Mouse (Mus musculus) ES-E14 (cell line): ENCODE measurements around the gene Wdr20. TPM values are rescaled to one million over a fixed set of nuclear protein-coding genes. Genes with fewer than 3 reads are reported as not detected.

ENCODE experiments used
- DNase-seq: peaks from one replicate; pipeline ENCODE4 v3.0.0-alpha.2; 2013; ENCODE audit warnings: low read depth, low spot score
- H3K27ac ChIP-seq: 2 replicates; pipeline ENCODE4 v1.5.1; 2012; ENCODE audit warnings: low read depth, mild to moderate bottlenecking, low read length, moderate library complexity, mixed read lengths; ENCODE audit not compliant: poor library complexity, insufficient read depth, severe bottlenecking
- H3K36me3 ChIP-seq: 2 replicates; pipeline ENCODE4 v1.6.1; 2012; ENCODE audit warnings: mild to moderate bottlenecking, low read length, moderate library complexity, mixed read lengths; ENCODE audit not compliant: control insufficient read depth, poor library complexity, insufficient read depth, severe bottlenecking
- H3K4me1 ChIP-seq, 2 experiments: fragments of 150-350 bp in 1 of 2; sonication (generic) in 1 of 2; 2 replicates each; pipeline ENCODE4 v1.6.1; 2012; ENCODE audit warnings: low read length in 2 of 2, mild to moderate bottlenecking in 1 of 2, mixed read lengths in 1 of 2; ENCODE audit not compliant: control insufficient read depth in 2 of 2, insufficient read depth in 2 of 2, poor library complexity in 1 of 2
- H3K4me3 ChIP-seq, 2 experiments: fragments of 150-350 bp in 1 of 2; sonication (generic) in 1 of 2; 2 replicates each; pipeline ENCODE4 v1.5.1; 2012; ENCODE audit warnings: low read length in 2 of 2, low read depth in 1 of 2, mild to moderate bottlenecking in 1 of 2, mixed read lengths in 1 of 2; ENCODE audit not compliant: insufficient read depth in 1 of 2, poor library complexity in 1 of 2, severe bottlenecking in 1 of 2
- H3K9ac ChIP-seq: 2 replicates; pipeline ENCODE4 v1.6.1; 2012; ENCODE audit warnings: low read depth, mild to moderate bottlenecking, low read length, mixed read lengths; ENCODE audit not compliant: poor library complexity, insufficient read depth, severe bottlenecking
- H3K9me3 ChIP-seq: fragments of 150-350 bp; sonication (generic); 2 replicates; pipeline ENCODE4 v1.6.1; 2012; ENCODE audit warnings: low read depth, mild to moderate bottlenecking, low read length; ENCODE audit not compliant: control insufficient read depth, insufficient read depth
- CHD2 ChIP-seq: IDR thresholded peaks from 2 replicates; pipeline ENCODE4 v1.6.1; 2014; ENCODE audit warnings: mild to moderate bottlenecking, low read depth, low read length, inconsistent platforms
- HCFC1 ChIP-seq: IDR thresholded peaks from 2 replicates; pipeline ENCODE4 v1.6.1; 2012; ENCODE audit warnings: low read length, inconsistent platforms, borderline replicate concordance; ENCODE audit not compliant: insufficient read depth
- MAFK ChIP-seq: IDR thresholded peaks from 2 replicates; pipeline ENCODE4 v1.6.1; 2014; ENCODE audit warnings: mild to moderate bottlenecking, low read depth, low read length, inconsistent platforms; ENCODE audit not compliant: insufficient read depth
- ZC3H11A ChIP-seq: IDR thresholded peaks from 2 replicates; pipeline ENCODE4 v1.6.1; 2012; ENCODE audit warnings: low read depth, mild to moderate bottlenecking, inconsistent platforms, low read length, borderline replicate concordance
- ZNF384 ChIP-seq: IDR thresholded peaks from 2 replicates; pipeline ENCODE4 v1.6.1; 2012; ENCODE audit warnings: low read depth, low read length, inconsistent platforms
- in situ Hi-C, 2 experiments: fragments of 600-800 bp; cut with MboI; formaldehyde crosslinking; loops; one replicate each; pipeline ENCODE4 v1.15.1; 2025; ENCODE audit warnings: low sequenced_read_pairs in 2 of 2, inconsistent platforms in 1 of 2; ENCODE audit not compliant: unreplicated experiment in 2 of 2
- total RNA-seq: library from RNA; depleted of rRNA; stranded (reverse); fragments of 300-350 nt; gene quantifications from 2 replicates; pipeline ENCODE4 v1.2.3, GENCODE M21; 2012

The Wdr20 gene
- total RNA-seq, 1 experiment = 30.3 TPM

- peaks cover 16 to 18% of the 10 kb centered on the region in 2 experiments; a peak in 3 of 4 replicates for H3K4me1 ChIP-seq
- peak overlapping the region; percentile 57; the same call in 1 of the 2 replicates for H3K9ac ChIP-seq
- peaks cover 2% of the 10 kb centered on the region; the same call in 1 of the 2 replicates for H3K36me3 ChIP-seq
- in situ Hi-C loops = loop anchor here in 1 of 2 experiments (25.0 kb wide), 1 partner anchor 400 kb away; the partner anchor contains the start of gene Ppp2r5c
- H3K9me3 ChIP-seq = no peaks in the 10 kb centered on the region
- peak overlapping the region; percentile 27 to 48 for H3K4me3 ChIP-seq
- peak overlapping the region; percentile 95 for H3K27ac ChIP-seq
- DNase-seq = peak; percentile 83
- peak; percentile 64; the same call in 1 of the 2 replicates for TF ChIP-seq CHD2
- no peak for TF ChIP-seq ZC3H11A
- no peak; the same call in 1 of the 2 replicates for TF ChIP-seq ZNF384
- TF ChIP-seq MAFK = no peak
Measured at GRCm38 (mm10) chr12:110837192-110837841, 99.6 kb downstream of the Wdr20 start.

- H3K9me3 ChIP-seq = no peaks in the 10 kb centered on the region
- TF ChIP-seq ZC3H11A (no peak), ZNF384 (peak; percentile 86)
- peaks cover 16 to 18% of the 10 kb centered on the region in 2 experiments; a peak in 3 of 4 replicates for H3K4me1 ChIP-seq
- H3K36me3 ChIP-seq = no peaks in the 10 kb centered on the region
- peak overlapping the region; percentile 57; the same call in 1 of the 2 replicates for H3K9ac ChIP-seq
- in situ Hi-C loops = loop anchor here in 1 of 2 experiments (25.0 kb wide), 1 partner anchor 401 kb away; the partner anchor contains the start of gene Ppp2r5c
- H3K4me3 ChIP-seq = peak overlapping the region; percentile 9 to 48; a peak in 3 of 4 replicates
- DNase-seq = no peak
- H3K27ac ChIP-seq = peak overlapping the region; percentile 94
Measured at GRCm38 (mm10) chr12:110837850-110838249, 100.1 kb downstream of the Wdr20 start.

- H3K9me3 ChIP-seq = no peaks in the 10 kb centered on the region
- peak; percentile 91 for DNase-seq
- H3K4me3 ChIP-seq = peak within 1 kb of the TSS; percentile 72 to 88
- in situ Hi-C loops = loop anchor here (5.0 to 25.0 kb wide), 3 partner anchors 246 to 423 kb away; partner anchors contain the start of gene Ppp2r5c (in 1 of the 2)
- H3K9ac ChIP-seq = peak within 1 kb of the TSS; percentile 83
- TF ChIP-seq ZC3H11A (no peak), CHD2 (no peak), MAFK (no peak), HCFC1 (no peak), ZNF384 (no peak)
- no peaks in the 10 kb centered on the region for H3K36me3 ChIP-seq
- H3K27ac ChIP-seq = 0 out of 2 replicates have a peak within 1 kb of the TSS, but pooled peaks have one; percentile 4
- peaks cover 8 to 9% of the 10 kb centered on the region in 2 experiments; a peak in 3 of 4 replicates for H3K4me1 ChIP-seq
Measured at GRCm38 (mm10) chr12:110840348-110841198, 102.8 kb downstream of the Wdr20 start, which contains the start of gene Mok. Gene Mok, minus strand, starts transcription at chr12:110840939.

- Histone ChIP-seq H3K4me3 (no peak overlapping the region), H3K27ac (no peak overlapping the region), H3K36me3 (no peaks in the 10 kb centered on the region), H3K9ac (no peak overlapping the region), H3K4me1 (peaks cover 0 to 9% of the 10 kb centered on the region in 2 experiments; a peak in 2 of 4 replicates), H3K9me3 (no peaks in the 10 kb centered on the region)
- TF ChIP-seq ZNF384 (no peak), MAFK (no peak), CHD2 (no peak)
- in situ Hi-C loops = loop anchor here (5.0 to 25.0 kb wide), 3 partner anchors 247 to 425 kb away; partner anchors contain the start of gene Ppp2r5c (in 1 of the 2)
- DNase-seq = no peak
Measured at GRCm38 (mm10) chr12:110841731-110842493, 104.2 kb downstream of the Wdr20 start.
